Mouse (Mus musculus) thymus, adult 2 months (tissue): ENCODE measurements around the gene Lrp10.

Source experiments
- CTCF ChIP-seq: fragments of 200-500 bp; IDR thresholded peaks from 2 replicates; pipeline ENCODE4 v1.5.1; 2012; ENCODE audit warnings: mild to moderate bottlenecking, control low read depth, low read length, moderate library complexity, borderline replicate concordance; ENCODE audit not compliant: control insufficient read depth, poor library complexity, insufficient read depth; ENCODE audit errors: extremely low read depth
- POLR2A ChIP-seq: fragments of 200-500 bp; IDR thresholded peaks from 2 replicates; pipeline ENCODE4 v1.6.1; 2012; ENCODE audit warnings: mild to moderate bottlenecking, low read length, control low read depth, moderate library complexity; ENCODE audit not compliant: control insufficient read depth, poor library complexity, insufficient read depth; ENCODE audit errors: extremely low read depth

DNA sequence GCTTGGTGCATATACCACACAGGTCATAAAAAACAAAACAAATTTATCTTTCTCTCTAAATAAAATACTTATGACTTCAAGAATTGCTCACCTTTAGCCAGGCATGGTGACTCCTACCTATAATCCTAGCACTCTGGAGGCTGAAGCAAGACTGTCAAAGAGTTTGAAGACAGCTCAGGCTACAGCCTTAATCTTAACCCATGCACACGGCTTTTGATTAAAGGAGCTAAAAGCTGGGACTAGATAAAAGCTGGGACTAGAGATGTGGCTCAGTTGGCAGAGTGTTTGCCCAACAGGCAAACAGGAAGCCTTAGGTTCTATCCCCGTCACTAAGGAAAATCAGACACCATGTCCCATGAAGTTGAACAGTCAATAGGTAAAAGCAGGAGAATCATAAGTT, 39.2 kb downstream of the Lrp10 start:
- TF ChIP-seq CTCF = no peak
- no peak for TF ChIP-seq POLR2A
